In genomic region chr2:144074059-144074458, GRCm38 (mm10) we compare ENCODE assay signal across 24 mouse cellular contexts. TPM values are rescaled to one million over a fixed set of nuclear protein-coding genes. Genes with fewer than 3 reads are reported as not detected.
"Had no signal": no experiment of that assay in that cellular context is flagged by ENCODE, and none has a peak within 500 bp of the region (broad histone marks: within the 10 kb centered on the region; RNA-seq: fewer than 3 reads in every experiment).

No protein-coding gene starts in this region.

- H3K27ac ChIP-seq: neural tube, embryonic 13.5 days; neural tube, embryonic 15.5 days; stomach, embryonic 15.5 days; stomach, postnatal 0 days had no signal

- H3K9me3 ChIP-seq: neural tube, embryonic 13.5 days; neural tube, embryonic 15.5 days; stomach, embryonic 15.5 days had no signal

- H3K4me3 ChIP-seq: neural tube, embryonic 13.5 days; neural tube, embryonic 15.5 days; stomach, embryonic 15.5 days had no signal

- H3K4me2 ChIP-seq: neural tube, embryonic 13.5 days; neural tube, embryonic 15.5 days; stomach, embryonic 15.5 days had no signal

- H3K36me3 ChIP-seq: neural tube, embryonic 13.5 days; neural tube, embryonic 15.5 days; stomach, embryonic 15.5 days had no signal

- H3K4me1 ChIP-seq: neural tube, embryonic 15.5 days; stomach, embryonic 15.5 days had no signal

- H3K9ac ChIP-seq: neural tube, embryonic 13.5 days; neural tube, embryonic 15.5 days; stomach, embryonic 15.5 days had no signal

- H3K27me3 ChIP-seq: neural tube, embryonic 13.5 days; neural tube, embryonic 15.5 days; stomach, embryonic 15.5 days had no signal

- DNase-seq: retina, postnatal 1 day; right cerebral cortex, adult 18-20 months; right cerebral cortex, postnatal 14 days; right cerebral cortex, postnatal 25 days; right cerebral cortex, postnatal 4 days; spleen, adult 18-20 months; thymus, adult 18-20 months; thymus, adult 2 months; thymus, postnatal 14 days; thymus, postnatal 25 days; thymus, postnatal 36 days; thymus, postnatal 4 days had no signal

RNA-seq across cellular contexts. Expression of gene Banf2, which starts 41.2 kb away (rescaled TPM):
- total RNA-seq: neutrophil, adult 5-6 weeks had no signal
- polyA plus RNA-seq: neural tube, embryonic 13.5 days; neural tube, embryonic 14.5 days; neural tube, embryonic 15.5 days; small intestine, adult 2 months; spleen, adult 2 months; stomach, embryonic 14.5 days; stomach, embryonic 16.5 days; stomach, postnatal 0 days; thymus, adult 2 months; thymus, postnatal 0 days; urinary bladder, adult 2 months had no signal
